Mouse (Mus musculus): ENCODE results near the gene Tmem147.
A peak's percentile ranks its signal among the peaks of the same experiment; 100 is the strongest.
"Not testable (repeated sequence)": the region's sequence is repeated elsewhere in the genome, so short reads cannot be mapped to it uniquely, and the experiment has no call there.

Gene Tmem147

DNA sequence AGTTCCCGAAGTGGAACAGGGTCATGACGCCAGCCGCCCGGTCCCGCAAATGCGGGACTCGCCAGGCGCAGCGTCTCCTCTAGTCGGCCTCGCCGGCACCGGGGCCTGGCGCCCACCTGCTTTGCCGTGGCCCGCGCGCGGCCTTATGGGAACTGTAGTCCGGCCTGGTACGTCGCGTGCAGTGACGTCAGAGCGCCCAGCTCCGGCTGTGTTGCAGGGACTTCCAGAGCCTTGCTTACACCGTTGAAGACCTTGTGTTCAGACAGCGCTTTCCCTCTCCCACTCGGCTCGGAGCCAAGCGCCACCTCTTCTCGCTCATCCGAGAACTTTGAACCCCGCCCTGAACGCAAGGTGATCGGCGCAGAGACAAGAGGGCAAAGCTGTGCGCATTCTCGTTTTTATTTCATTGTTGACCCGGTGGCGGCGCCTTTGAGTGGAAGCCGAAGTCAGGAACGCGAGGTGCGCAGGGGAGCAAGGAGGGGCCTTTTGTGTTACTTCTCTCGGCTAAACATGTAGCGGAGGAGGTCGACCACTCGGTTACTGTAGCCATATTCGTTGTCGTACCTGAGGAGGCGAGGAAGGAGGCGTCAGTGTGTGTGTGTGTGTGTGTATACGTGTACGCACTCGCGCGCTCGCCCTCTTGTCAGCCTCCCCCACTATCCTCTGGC is at the start of gene Tmem147:
Gene Tmem147 (minus strand): TSS at position 145 of the 668 bp plus-strand sequence.
- peak; percentile 96 for DNase-seq

DNA sequence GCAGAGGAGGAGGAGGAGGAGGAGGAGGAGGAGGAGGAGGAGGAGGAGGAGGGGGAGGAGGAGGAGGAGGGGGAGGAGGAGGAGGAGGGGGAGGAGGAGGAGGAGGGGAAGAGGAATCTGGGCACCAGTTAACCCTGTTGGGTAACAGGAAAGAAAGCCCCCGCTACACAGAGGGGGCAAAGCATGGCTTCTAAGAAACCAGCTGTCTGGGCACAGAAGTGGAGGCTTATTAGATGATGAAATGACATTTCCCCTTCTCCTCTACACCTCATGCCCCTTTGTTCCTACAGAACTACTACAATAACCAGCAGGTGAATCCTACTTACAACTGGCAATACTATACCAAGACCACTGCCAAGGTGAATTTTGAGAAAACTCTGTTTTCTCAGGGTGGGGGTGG is 48.6 kb upstream of the Tmem147 start:
- no peak for DNase-seq

GRCm38 (mm10) chr7:30777081-30777579 is 47.8 kb upstream of the Tmem147 start:
- no peak for DNase-seq

GRCm38 (mm10) chr7:30776104-30776503 is 46.8 kb upstream of the Tmem147 start:
- DNase-seq: no peak

DNA sequence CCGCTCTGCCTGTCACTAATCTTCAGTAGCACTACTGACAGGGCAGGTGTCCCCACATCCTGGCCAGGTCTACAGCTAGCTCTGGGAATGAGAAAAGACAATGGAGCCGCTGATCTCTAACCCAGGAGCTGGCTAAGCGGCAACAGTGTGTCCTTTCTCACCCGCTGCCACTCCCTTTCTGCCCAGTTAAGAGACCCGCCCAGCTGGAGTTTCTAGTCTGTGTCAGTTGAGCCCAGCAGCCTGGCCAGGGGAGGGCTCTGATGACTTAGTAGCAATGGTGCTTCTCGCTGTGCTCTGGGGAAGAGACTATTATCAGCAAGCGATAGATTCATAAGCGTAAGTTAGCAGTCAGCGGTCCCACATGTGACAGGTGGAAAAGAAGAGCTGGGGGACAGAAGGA is 39.9 kb upstream of the Tmem147 start:
- DNase-seq: no peak

DNA sequence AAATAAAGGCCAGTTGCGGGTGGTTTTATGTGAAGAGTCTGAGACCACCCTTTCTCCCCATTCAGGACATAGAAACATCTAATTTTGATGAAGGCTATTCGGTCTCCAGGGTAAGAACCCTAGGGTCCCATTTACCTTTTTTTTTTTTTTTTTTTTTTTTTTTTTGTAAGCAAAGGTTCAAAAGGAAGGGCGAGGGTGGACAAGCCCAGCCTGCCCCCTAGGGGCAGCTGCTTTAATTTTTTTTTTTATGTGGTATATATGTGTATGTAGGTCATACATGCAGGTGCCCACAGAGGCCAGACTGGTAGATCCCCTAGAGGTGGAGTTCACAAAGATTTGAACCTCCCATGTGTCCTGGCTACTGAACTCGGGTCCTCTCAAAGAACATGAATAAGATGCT is 37.1 kb upstream of the Tmem147 start:
- DNase-seq: no peak

- no peak for DNase-seq
These were observed 35.8 kb upstream of the Tmem147 start for GRCm38 (mm10) chr7:30765173-30765572.

DNA sequence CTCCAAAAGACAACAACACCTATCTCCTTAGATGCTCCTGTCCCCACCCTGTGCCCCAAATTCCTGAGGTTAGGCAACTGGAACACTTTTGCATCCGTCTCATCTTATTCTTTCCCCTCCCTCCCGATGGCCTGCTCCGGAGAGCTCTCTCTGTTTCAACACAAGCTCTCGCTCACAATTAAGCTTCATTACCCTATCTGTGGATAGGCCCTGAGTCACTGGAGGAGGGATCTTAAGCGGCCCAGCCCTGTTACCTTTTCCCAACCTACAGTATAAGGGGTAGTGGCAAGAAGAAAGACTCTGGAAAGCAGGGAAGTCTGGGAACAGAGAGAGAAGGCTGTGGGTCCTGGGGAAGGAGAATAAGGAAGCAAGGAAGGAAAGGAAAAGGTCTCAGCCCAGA is 34.1 kb upstream of the Tmem147 start, which contains the start of gene Dmkn:
Gene Dmkn (plus strand): TSS at position 301 of the 400 bp plus-strand sequence.
- no peak for DNase-seq

DNA sequence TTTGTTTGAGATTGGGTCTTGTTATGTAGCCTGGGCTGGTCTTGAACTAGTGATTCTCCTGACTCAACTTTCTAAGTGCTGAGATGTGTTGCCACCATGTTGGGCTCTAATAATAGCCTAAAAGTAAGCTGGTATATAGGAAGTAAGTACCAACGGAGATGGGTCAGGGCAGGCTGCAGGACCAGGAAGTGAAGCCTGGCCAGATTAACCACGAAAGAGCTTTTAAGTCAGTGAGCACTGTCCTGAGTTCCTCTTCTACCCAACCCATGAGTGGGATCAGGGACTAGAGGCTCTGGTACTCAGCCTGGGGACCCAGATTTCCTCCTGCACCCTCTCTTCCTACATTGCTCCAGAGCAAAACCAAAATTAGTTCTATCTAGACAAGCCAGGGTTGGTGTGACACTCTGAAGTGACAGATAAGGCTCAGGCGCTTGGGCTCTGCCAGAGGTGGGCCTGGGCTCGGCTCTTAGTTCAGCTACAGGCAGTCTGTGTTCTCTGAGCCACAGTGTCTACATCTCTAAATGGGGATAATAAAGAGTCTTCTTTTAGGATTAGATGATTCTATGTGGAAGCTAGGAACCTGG is 32.5 kb upstream of the Tmem147 start:
- no peak for DNase-seq

DNA sequence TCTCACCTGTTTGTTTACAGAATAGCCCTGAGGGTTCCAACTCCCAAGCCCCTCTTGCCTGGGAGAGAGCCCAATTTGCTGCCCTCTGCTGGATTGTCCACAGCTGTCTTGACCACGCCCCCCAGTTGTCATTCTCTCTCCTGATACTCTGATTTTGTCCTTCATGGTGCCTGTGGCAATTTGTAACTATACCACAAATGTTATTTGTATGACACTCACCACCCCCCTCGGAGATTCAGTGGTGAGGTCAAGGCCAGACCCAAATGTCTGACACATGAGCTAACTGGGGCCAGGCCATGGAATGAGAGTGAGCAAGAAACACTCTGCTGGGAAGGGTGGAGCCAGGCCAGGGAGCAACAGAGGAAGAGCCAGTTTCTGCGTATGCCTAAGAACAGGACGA is 29.5 kb upstream of the Tmem147 start:
- peak; percentile 18 for DNase-seq

- no peak for DNase-seq
These were observed 27.7 kb upstream of the Tmem147 start for GRCm38 (mm10) chr7:30757001-30757400.

DNA sequence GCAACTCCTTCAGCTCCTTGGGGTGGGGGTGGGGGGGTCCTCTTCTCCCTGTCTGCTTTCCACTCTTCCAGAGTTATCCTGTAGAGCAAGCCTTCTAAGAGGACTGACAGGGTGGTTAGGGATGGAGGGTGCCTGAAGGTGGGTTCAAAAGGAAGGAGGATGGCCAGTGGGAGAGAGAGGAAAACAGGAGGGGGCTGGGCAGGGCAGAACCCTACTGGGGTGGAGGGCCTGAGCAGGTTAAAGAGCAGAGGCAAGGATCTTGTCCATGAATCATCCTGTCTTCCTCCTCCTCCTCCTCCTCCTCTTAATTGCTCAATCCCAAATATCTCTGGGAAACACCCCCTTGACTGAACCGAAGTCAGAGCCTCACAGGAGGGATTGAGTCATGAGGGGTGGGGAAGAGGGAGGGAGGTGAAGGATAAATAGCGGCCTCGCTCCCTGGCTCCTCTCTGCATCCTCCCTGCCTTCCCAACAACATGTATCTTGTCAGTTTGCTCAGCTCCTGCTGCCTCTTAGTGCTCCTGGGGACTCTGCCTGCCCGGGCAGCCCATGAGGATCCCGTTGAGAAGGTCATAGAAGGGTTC is 21.8 kb upstream of the Tmem147 start, which contains the start of gene Sbsn:
Gene Sbsn (plus strand): TSS at position 386 of the 584 bp plus-strand sequence.
- DNase-seq: no peak

DNA sequence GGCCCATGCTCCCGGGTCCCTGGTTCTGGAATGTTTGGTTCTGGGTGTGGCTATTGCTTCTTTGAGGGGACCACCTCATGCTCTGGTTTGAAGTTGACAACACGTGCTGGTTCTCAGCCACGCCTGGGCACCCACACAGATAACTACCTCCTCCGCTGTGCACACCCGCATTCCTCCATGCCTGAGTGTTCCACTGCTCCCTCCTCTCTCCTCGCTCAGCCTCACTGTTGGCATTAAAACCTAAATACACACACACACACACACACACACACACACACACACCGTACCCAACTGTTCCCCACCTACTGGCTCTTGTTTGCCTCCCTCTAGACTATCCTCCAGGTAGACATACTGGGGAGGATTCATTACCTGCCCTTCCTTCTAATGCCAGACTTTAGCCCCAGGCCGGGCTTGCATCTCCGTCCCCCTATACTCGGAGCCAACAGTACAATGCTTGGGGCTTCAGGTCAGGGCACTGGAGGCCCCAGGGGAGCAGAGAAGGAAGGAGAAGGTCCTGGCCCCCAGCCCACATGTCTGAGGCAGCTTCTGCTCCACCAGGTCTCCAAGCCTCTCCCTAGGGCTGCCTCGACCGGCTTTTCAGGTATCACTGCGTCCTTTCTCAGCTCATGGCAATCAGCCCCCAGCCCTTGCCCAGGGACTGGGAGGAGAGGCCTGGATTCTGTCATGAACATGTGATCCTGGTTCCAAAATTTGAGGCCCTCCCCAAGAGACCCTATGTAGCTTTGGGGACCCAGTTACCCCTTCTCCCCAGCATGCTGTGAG is 20.7 kb upstream of the Tmem147 start:
- DNase-seq: no peak

DNA sequence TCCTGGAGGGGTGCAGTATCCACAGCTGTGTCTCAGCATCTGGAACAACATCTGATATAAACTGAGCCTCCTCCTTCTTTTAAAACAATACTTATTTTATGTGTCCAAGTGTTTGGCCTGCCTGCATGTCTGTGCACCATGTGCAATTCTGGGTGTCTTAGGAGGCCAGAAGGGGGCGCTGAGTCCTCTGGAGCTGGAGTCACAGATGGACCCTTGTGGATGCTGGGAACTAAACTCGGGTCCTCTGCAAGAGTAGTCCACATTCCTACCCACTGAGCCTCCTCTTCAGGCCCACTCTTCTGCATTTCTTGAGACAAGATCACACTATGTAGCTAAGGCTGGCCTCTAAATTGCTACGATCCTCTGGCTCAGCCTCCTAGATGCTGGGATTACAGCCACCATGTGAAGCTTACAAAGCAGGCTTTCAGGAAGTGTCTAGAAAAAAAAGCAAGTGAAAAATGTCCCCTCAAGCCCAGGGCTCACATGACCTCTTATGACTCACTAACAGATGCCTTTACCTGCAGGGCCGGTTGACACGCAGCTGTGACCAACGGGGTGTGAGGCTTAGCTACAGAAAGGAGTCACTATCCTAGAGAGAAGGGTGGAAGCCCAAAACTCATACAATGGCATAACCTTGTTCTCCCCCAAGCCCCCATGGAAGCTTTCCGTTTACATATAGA is 18.3 kb upstream of the Tmem147 start:
- no peak for DNase-seq

- DNase-seq: no peak
These were observed 14.8 kb upstream of the Tmem147 start for GRCm38 (mm10) chr7:30744022-30744598.

- DNase-seq: not testable (repeated sequence)
These were observed 14.3 kb upstream of the Tmem147 start, which contains the start of gene Gapdhs for GRCm38 (mm10) chr7:30743617-30744016. Gene Gapdhs (minus strand): TSS chr7:30743681.

DNA sequence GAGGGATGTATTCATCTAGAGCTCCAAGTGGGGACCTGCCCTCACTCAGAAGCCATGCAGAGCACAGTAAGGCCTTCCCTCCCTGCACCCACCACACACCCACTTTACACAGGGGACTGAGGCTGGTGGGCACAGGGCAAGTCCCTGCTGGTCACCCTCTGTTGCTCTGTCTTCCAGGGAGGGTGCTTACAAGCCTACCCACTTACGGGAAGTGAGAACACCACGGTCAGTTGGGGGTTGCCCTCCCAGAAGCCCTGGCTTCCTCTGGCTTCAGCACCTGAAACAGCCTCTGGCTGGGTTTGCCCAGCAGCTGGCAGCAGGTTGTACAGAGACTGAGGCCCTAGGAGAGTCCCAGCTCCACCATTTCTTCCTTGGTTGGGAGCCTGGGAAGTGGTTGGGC is 13.2 kb upstream of the Tmem147 start:
- not testable (repeated sequence) for DNase-seq

GRCm38 (mm10) chr7:30736211-30736610 is 6.9 kb upstream of the Tmem147 start:
- no peak for DNase-seq

DNA sequence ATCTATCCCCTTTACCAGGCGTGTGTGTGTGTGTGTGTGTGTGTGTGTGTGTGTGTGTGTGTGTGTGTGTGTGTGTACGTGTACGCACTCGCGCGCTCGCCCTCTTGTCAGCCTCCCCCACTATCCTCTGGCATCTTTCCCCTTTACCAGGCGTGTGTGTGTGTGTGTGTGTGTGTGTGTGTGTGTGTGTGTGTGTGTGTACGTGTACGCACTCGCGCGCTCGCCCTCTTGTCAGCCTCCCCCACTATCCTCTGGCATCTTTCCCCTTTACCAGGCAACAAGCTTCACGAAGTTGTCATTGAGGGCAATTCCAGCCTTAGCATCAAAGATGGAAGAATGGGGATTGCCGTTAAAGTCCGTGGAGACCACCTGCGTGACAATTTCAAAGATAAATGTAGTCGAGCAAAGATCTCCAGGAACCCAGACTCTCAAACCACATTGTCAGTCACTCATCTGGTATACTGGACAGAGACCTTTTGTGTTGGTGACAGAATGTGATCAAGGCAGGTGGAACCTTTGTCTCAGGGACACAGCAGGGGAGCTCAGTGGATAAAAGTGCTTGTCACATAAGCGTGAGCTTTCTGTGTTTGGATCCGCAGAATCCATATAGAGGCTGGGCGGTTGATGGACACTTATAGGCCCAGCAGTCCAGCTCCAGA is 853 bp upstream of the Tmem147 start:
- DNase-seq: not testable (repeated sequence)

GRCm38 (mm10) chr7:30728739-30729395 is 473 bp downstream of the Tmem147 start:
- DNase-seq: no peak

DNA sequence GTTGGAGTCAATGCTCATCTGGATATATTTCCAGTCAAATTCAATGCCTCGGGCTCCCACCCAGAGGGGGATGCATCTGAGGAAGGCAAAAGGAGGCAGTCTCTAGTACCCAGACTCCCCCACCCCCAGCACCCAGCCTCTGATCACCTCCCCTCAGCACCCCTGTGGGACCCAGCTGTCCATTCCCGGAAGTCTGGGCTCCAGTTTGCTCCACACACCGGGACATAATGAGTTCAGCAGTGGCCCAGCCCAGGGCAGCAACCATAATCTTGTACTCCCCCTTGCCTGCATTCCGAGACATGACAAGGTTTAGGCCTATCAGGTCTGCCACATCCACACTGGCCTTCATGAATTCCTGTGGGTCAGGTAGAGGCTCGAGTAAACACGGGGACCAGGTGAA is 1.1 kb downstream of the Tmem147 start:
- DNase-seq: no peak
